Mouse (Mus musculus) heart, postnatal 0 days (tissue): ENCODE measurements around the gene 2310011J03Rik.

Source experiments
- CTCF ChIP-seq: IDR thresholded peaks from 2 replicates; pipeline ENCODE4 v1.5.1; 2016; ENCODE audit warnings: antibody characterized with exemption, control low read depth, low read depth
- EP300 ChIP-seq: IDR thresholded peaks from 2 replicates; pipeline ENCODE4 v1.6.1; 2016; ENCODE audit warnings: antibody characterized with exemption, low read depth

DNA sequence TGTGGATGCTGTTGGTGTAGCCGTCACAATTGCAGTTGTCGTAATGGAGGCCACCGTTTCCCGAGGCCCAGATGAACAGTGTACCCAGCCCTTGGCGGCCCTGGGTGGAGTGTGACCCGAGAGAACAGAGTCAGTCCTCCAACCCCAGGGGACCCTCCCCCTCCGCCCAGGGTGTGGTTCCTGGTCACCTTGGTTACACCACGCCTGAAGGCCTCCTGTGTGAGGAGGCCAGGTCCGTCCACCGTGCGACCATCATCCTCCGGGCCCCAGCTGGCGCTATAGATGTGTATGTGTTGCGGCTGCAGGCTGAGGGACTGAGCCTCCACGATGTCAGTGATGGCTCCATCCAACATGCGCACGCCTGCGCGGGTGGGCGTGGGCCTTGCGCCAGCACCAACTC lies 4.7 kb upstream of the 2310011J03Rik start:
- TF ChIP-seq EP300 (no peak), CTCF (no peak)
